Mouse (Mus musculus) lung, postnatal 0 days (tissue): ENCODE results near the gene Cabp7. TPM values are rescaled to one million over a fixed set of nuclear protein-coding genes. Genes with fewer than 3 reads are reported as not detected.
A peak's percentile ranks its signal among the peaks of the same experiment; 100 is the strongest.

Experiments
- ATAC-seq: fragments of 200-750 bp; cut with Nextera tagmentation; 2 replicates; pipeline ENCODE4 v1.8.0; 2017; ENCODE audit warnings: moderate library complexity
- DNase-seq: peaks from one replicate; pipeline ENCODE4 v3.0.0-alpha.2; 2016; ENCODE audit warnings: low spot score
- H3K27ac ChIP-seq: fragments of 300-500 bp; sonication (generic); 2 replicates; pipeline ENCODE4 v1.5.1; 2014; ENCODE audit warnings: antibody characterized with exemption, mild to moderate bottlenecking, low read length, mixed read lengths
- H3K27me3 ChIP-seq: fragments of 300-500 bp; sonication (generic); replicated peaks from 2 replicates; pipeline ENCODE4 v1.6.1; 2014; ENCODE audit warnings: low read length, mixed read lengths; ENCODE audit not compliant: insufficient read depth
- H3K36me3 ChIP-seq: fragments of 300-500 bp; sonication (generic); 2 replicates; pipeline ENCODE4 v1.6.1; 2014; ENCODE audit warnings: low read length, mixed read lengths; ENCODE audit not compliant: insufficient read depth
- H3K4me1 ChIP-seq: fragments of 300-500 bp; sonication (generic); 2 replicates; pipeline ENCODE4 v1.6.1; 2014; ENCODE audit warnings: antibody characterized with exemption, low read depth, low read length, mixed read lengths; ENCODE audit not compliant: insufficient read depth
- H3K4me2 ChIP-seq: fragments of 300-500 bp; sonication (generic); replicated peaks from 2 replicates; pipeline ENCODE4 v1.6.1; 2014; ENCODE audit warnings: low read depth, mild to moderate bottlenecking, low read length, moderate library complexity, mixed read lengths
- H3K4me3 ChIP-seq: fragments of 300-500 bp; sonication (generic); 2 replicates; pipeline ENCODE4 v1.5.1; 2014; ENCODE audit warnings: low read depth, low read length
- H3K9ac ChIP-seq: fragments of 300-500 bp; sonication (generic); replicated peaks from 2 replicates; pipeline ENCODE4 v1.6.1; 2014; ENCODE audit warnings: low read depth, mild to moderate bottlenecking
- H3K9me3 ChIP-seq: fragments of 300-500 bp; sonication (generic); 2 replicates; pipeline ENCODE4 v1.6.1; 2016; ENCODE audit warnings: low read length, mixed read lengths
- CTCF ChIP-seq: IDR thresholded peaks from 2 replicates; pipeline ENCODE4 v1.5.1; 2016; ENCODE audit warnings: antibody characterized with exemption, mild to moderate bottlenecking
- EP300 ChIP-seq: IDR thresholded peaks from 2 replicates; pipeline ENCODE4 v1.6.1; 2016; ENCODE audit warnings: antibody characterized with exemption, mild to moderate bottlenecking, control low read depth
- WGBS: fragments of 180-500 bp; shearing (Covaris S2); extraction: QIAGEN DNeasy Blood & Tissue Kit; methylation state at CpG from one replicate; pipeline ENCODE4 v1.1.7; 2014; 5-methylcytosine and 5-hydroxymethylcytosine counted together
- polyA plus RNA-seq: library from polyadenylated mRNA; unstranded; fragments of >200 nt; fragmentation: Nextera tagmentation; extraction: Ambion mirVana; gene quantifications from 2 replicates; pipeline ENCODE4 v1.2.1, GENCODE M21; 2015

The Cabp7 gene
- polyA plus RNA-seq, result 0.14 and 0.15 TPM in 2 replicates

DNA sequence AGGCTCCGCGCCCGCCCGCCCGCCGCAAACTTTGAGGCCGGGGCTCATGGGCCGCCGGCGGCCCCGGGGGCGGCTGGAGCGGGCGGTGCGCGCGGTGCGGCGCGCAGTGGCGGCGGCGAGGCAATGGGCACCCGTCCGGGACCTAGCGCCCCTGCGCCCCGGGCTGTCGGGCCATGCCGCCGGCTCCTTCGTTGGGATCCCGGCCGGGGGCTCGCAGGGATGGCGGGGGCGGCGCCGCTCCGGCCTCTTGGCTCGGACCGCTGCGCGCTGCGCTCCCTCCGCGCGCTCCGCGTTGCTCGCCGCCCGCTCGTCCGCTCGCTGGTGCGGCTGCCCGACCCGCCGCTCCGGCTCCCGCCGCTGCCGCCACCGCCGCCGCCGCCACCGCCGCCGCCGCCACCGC, at the start of gene Cabp7:
TSS of gene Cabp7 (minus strand) at position 46 of the 400 bp plus-strand sequence.
- H3K4me3 ChIP-seq, result peak within 1 kb of the TSS; percentile 38
- DNase-seq (no peak), ATAC-seq (no peak)
- TF ChIP-seq CTCF (no peak), EP300 (no peak)
- WGBS, result 0% methylated on average over 10 of the region's 73 CpGs
- peaks cover 61% of the 10 kb centered on the region for H3K27me3 ChIP-seq
- H3K27ac ChIP-seq, result no peak within 1 kb of the TSS
- no peaks in the 10 kb centered on the region for H3K36me3 ChIP-seq
- peak within 1 kb of the TSS; percentile 71 for H3K4me2 ChIP-seq
- H3K9me3 ChIP-seq, result no peaks in the 10 kb centered on the region
- H3K4me1 ChIP-seq, result no peaks in the 10 kb centered on the region
- no peak within 1 kb of the TSS for H3K9ac ChIP-seq

DNA sequence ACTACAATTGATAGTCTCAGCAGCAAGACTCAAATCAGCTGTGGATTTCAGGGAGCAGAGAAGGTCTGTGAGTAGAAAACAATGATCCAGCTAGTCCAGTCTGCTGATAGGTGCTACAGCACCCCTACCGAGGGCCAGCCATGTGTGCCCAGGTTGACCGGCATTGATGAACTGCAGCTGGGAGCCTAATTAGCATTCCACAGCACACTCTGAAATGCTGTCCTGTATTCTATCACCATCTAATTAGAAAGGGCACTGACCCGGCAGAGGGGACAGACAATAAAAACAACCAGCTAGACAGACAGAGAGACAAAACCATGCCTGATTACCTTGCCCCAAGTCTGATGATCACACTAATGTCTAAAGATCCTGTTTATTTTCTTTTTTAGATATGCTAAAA, 46.4 kb upstream of the Cabp7 start:
- DNase-seq, result no peak
- ATAC-seq, result no peak

DNA sequence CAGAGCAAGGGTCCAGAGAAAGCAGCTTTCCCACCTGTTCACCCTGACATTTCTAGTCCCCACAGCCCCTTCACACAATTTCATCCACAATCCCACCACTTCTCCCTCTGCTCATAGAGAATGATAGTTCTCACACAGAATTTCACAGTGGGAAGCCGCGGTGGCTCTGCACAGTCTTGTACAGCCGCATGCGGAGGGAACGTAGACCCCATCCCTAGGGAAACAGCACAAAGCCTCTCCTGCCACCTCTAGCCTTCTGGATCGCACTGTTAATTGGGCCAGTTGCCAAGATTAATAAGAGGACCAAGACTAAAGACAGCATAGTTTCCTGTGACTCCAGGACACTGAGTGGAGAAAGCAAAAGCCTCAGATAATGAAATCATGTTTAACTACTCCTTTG, 45.0 kb upstream of the Cabp7 start:
- peaks cover 32% of the 10 kb centered on the region for H3K36me3 ChIP-seq

More for the DNA sequence above, 46.4 kb upstream of the Cabp7 start:
- Histone ChIP-seq H3K36me3 (peaks cover 18% of the 10 kb centered on the region), H3K27me3 (no peaks in the 10 kb centered on the region), H3K27ac (no peak overlapping the region), H3K4me3 (no peak overlapping the region), H3K4me2 (no peak overlapping the region), H3K9ac (no peak overlapping the region), H3K4me1 (no peaks in the 10 kb centered on the region), H3K9me3 (no peaks in the 10 kb centered on the region)
- TF ChIP-seq EP300, result no peak
- no peak for TF ChIP-seq CTCF
- WGBS, result 55% methylated on average over 3 of the region's 3 CpGs

DNA sequence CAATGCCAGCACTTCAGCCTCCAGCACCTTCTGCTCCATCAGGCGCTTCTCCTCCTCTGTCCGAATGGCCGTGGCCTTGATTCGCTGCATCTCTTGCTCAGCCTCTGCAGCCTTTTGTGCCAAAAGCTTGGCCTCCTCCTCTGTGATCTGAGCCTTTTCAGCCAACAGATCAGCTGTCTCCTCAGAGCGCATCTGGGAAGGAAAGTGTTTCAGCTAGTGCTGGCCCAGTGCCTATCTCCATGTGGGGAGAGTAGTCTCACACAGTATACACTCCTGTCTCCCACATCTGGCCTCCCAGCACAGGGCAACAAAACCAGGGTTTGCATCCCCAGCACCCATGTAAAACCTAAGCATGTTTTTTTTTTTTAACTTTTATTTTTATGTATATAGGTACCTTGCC, 43.1 kb upstream of the Cabp7 start:
- Histone ChIP-seq H3K36me3 (peaks cover 42% of the 10 kb centered on the region), H3K27ac (no peak overlapping the region), H3K4me3 (no peak overlapping the region), H3K9me3 (no peaks in the 10 kb centered on the region), H3K27me3 (no peaks in the 10 kb centered on the region), H3K4me2 (no peak overlapping the region), H3K9ac (no peak overlapping the region), H3K4me1 (no peaks in the 10 kb centered on the region)
- no peak for ATAC-seq
- TF ChIP-seq EP300 (no peak), CTCF (no peak)
- no peak for DNase-seq
- WGBS, result 96% methylated on average over 5 of the region's 5 CpGs

More for the DNA sequence above, 45.0 kb upstream of the Cabp7 start:
- Histone ChIP-seq H3K27me3 (no peaks in the 10 kb centered on the region), H3K27ac (no peak overlapping the region), H3K9me3 (no peaks in the 10 kb centered on the region), H3K4me1 (no peaks in the 10 kb centered on the region), H3K4me3 (no peak overlapping the region), H3K9ac (no peak overlapping the region), H3K4me2 (no peak overlapping the region)
- DNase-seq (no peak), ATAC-seq (no peak)
- 81% methylated on average over 6 of the region's 6 CpGs for WGBS
- TF ChIP-seq EP300, result no peak
- TF ChIP-seq CTCF, result no peak

DNA sequence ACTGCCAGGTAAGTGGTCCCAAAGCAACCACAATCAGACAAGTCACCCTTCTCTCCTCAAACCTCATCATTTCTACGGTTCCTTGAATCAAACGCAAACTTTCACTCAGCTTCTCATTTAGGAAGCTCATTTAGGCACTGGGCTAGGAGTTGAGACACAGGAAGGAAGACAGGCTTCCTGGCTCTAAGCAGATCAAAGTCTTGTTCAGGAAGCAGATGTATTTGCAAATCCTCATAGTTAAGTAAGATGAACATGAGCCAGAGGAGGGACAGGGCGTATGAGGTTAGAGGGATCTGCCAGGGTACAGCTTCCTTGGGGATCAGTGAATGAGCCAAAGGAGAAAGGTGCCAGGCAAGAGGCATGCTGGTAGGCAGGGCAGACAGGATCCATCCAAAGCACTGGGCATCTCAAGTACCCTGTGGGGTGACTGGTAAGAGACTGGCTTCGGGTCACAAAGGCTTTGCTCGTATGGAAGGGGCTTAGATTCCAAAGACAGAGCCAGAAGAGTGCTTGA, 38.1 kb upstream of the Cabp7 start:
- ATAC-seq (peak; percentile 60; the same call in 1 of the 2 replicates), DNase-seq (peak; percentile 36)
- no peak overlapping the region for H3K9ac ChIP-seq
- H3K27ac ChIP-seq, result no peak overlapping the region
- H3K9me3 ChIP-seq, result no peaks in the 10 kb centered on the region
- no peaks in the 10 kb centered on the region for H3K4me1 ChIP-seq
- H3K4me3 ChIP-seq, result no peak overlapping the region
- H3K27me3 ChIP-seq, result no peaks in the 10 kb centered on the region
- peak; percentile 69; the same call in 1 of the 2 replicates for TF ChIP-seq EP300
- TF ChIP-seq CTCF, result no peak
- WGBS, result 64% methylated on average over 5 of the region's 5 CpGs
- peaks cover 31% of the 10 kb centered on the region for H3K36me3 ChIP-seq
- no peak overlapping the region for H3K4me2 ChIP-seq

DNA sequence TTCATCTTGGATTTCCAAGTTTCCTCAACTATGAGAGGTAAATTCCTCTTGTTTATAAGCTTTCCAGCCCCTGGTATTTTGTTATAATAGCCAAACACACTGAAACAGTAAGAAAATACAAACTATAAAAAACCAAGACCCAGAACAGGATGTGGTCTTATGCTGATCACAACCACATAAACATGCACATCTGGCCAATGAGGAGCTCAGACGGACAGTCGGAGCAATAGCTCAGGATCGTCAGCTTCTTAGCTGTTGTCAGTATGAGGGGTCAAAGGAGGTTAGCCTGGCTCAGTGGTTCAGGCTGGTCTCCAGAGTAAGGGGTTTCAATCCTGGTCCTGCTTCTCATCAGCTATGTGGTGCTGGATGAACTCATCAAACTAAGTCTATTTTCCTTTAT, 36.5 kb upstream of the Cabp7 start:
- Histone ChIP-seq H3K4me3 (no peak overlapping the region), H3K36me3 (0 out of 2 replicates have a peak, but pooled peaks cover 23% of the 10 kb centered on the region), H3K9ac (no peak overlapping the region), H3K9me3 (no peaks in the 10 kb centered on the region), H3K4me1 (no peaks in the 10 kb centered on the region), H3K27me3 (no peaks in the 10 kb centered on the region), H3K27ac (no peak overlapping the region), H3K4me2 (no peak overlapping the region)
- WGBS, result 82% methylated on average over 3 of the region's 3 CpGs
- ATAC-seq, result no peak
- no peak for DNase-seq
- TF ChIP-seq EP300 (no peak), CTCF (no peak)
